ENCODE assay signal across 8 mouse cellular contexts in the genomic region with DNA sequence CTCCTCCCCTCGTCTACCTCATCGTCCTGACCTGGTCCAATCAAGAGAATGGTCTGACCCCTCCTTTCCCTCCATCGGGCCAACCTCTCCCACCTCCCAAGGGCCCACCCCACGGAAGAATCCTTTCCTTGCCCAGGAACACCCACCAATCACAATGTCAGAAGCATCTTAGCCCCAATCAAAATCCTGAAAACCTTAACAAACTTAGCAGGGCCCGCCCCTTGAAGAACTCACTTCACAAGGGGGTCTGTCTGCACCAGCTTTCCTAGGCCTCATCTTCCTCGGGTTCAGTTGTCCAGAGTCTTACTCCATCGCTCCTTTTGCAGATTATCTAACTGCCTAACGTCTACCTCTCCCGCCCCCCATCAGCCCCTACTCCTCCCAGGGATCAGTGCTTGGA. TPM values are rescaled to one million over a fixed set of nuclear protein-coding genes. Genes with fewer than 3 reads are reported as not detected.
A peak's percentile ranks its signal among the peaks of the same experiment; 100 is the strongest.
DNase-seq lines count a peak whose midpoint lies in the region; ATAC-seq and TF ChIP-seq lines count a peak whose summit lies in the region.

No protein-coding gene starts in this region.

- H3K9ac ChIP-seq in kidney, postnatal 0 days (ENCODE audit: low read depth, low read length), result peak overlapping the region; percentile 81; the same call in 1 of the 2 replicates
- peak overlapping the region; percentile 72 for H3K9ac ChIP-seq in hindbrain, embryonic 15.5 days
- peak overlapping the region; percentile 87 for H3K9ac ChIP-seq in midbrain, embryonic 16.5 days (ENCODE audit: low read depth, low read length)

- WGBS in kidney, postnatal 0 days, result 32% methylated on average over 9 of the region's 9 CpGs
- WGBS in hindbrain, embryonic 15.5 days, result 21% methylated on average over 9 of the region's 9 CpGs
- 16% methylated on average over 9 of the region's 9 CpGs for WGBS in midbrain, embryonic 16.5 days

- ATAC-seq in kidney, postnatal 0 days (replicated peaks; ENCODE audit: low FRiP score, low read depth), result no peak
- ATAC-seq in hindbrain, embryonic 15.5 days (ENCODE audit: low FRiP score, low read depth), result peak; percentile 2; the same call in 1 of the 2 replicates
- no peak for ATAC-seq in midbrain, embryonic 16.5 days
- ATAC-seq in monocyte, adult 5-6 weeks (replicated peaks; ENCODE audit: insufficient number of reproducible peaks, low FRiP score, low TSS enrichment, poor library complexity, severe bottlenecking), result no peak

- DNase-seq in kidney, postnatal 0 days (ENCODE audit: low spot score), result peak; percentile 64
- no peak for DNase-seq in kidney, adult 18-20 months
- DNase-seq in embryo, embryonic 11 days, result peak; percentile 40
- no peak for DNase-seq in T-cell, adult 2 months (ENCODE audit: low spot score)
- DNase-seq in thymus, postnatal 4 days, result no peak

- peak overlapping the region; percentile 94; the same call in 1 of the 2 replicates for H3K27ac ChIP-seq in kidney, postnatal 0 days
- peak overlapping the region; percentile 84; the same call in 1 of the 2 replicates for H3K27ac ChIP-seq in hindbrain, embryonic 15.5 days (replicated peaks)
- H3K27ac ChIP-seq in midbrain, embryonic 16.5 days (ENCODE audit: low read length), result no peak overlapping the region

- H3K4me1 ChIP-seq in kidney, postnatal 0 days (replicated peaks; ENCODE audit: insufficient read depth, low read length), result peaks cover 20% of the 10 kb centered on the region
- peaks cover 21% of the 10 kb centered on the region for H3K4me1 ChIP-seq in hindbrain, embryonic 15.5 days (replicated peaks)
- H3K4me1 ChIP-seq in midbrain, embryonic 16.5 days (ENCODE audit: control insufficient read depth, insufficient read depth, low read length), result peaks cover 14% of the 10 kb centered on the region

- peak overlapping the region; percentile 70; the same call in 1 of the 2 replicates for H3K4me3 ChIP-seq in kidney, postnatal 0 days (replicated peaks; ENCODE audit: low read depth, low read length)
- peak overlapping the region; percentile 70 for H3K4me3 ChIP-seq in hindbrain, embryonic 15.5 days
- peak overlapping the region; percentile 83 for H3K4me3 ChIP-seq in midbrain, embryonic 16.5 days (ENCODE audit: low read depth, low read length)

- H3K9me3 ChIP-seq in kidney, postnatal 0 days (replicated peaks; ENCODE audit: low read length), result no peaks in the 10 kb centered on the region
- no peaks in the 10 kb centered on the region for H3K9me3 ChIP-seq in hindbrain, embryonic 15.5 days
- H3K9me3 ChIP-seq in midbrain, embryonic 16.5 days (replicated peaks; ENCODE audit: control insufficient read depth, low read length, poor library complexity, severe bottlenecking), result no peaks in the 10 kb centered on the region

- peak overlapping the region; percentile 83 for H3K4me2 ChIP-seq in kidney, postnatal 0 days (ENCODE audit: low read length)
- H3K4me2 ChIP-seq in hindbrain, embryonic 15.5 days, result peak overlapping the region; percentile 75
- H3K4me2 ChIP-seq in midbrain, embryonic 16.5 days (ENCODE audit: low read length), result peak overlapping the region; percentile 65

- H3K27me3 ChIP-seq in kidney, postnatal 0 days (ENCODE audit: insufficient read depth, low read length), result no peaks in the 10 kb centered on the region
- H3K27me3 ChIP-seq in hindbrain, embryonic 15.5 days, result no peaks in the 10 kb centered on the region
- no peaks in the 10 kb centered on the region for H3K27me3 ChIP-seq in midbrain, embryonic 16.5 days (ENCODE audit: control insufficient read depth, insufficient read depth, low read depth, low read length)

- peaks cover 31% of the 10 kb centered on the region for H3K36me3 ChIP-seq in kidney, postnatal 0 days (ENCODE audit: insufficient read depth, low read length)
- H3K36me3 ChIP-seq in hindbrain, embryonic 15.5 days, result peaks cover 41% of the 10 kb centered on the region
- peaks cover 22% of the 10 kb centered on the region for H3K36me3 ChIP-seq in midbrain, embryonic 16.5 days (ENCODE audit: control insufficient read depth, insufficient read depth, low read length)

- TF ChIP-seq CTCF in kidney, postnatal 0 days (IDR thresholded peaks at IDR 0.05; ENCODE audit: low read depth), result no peak

RNA-seq across cellular contexts. Expression of gene Capns1, which starts 5.6 kb away (rescaled TPM):
- polyA plus RNA-seq in kidney, postnatal 0 days (2015; fragmentation: Nextera tagmentation; extraction: Ambion mirVana), result 121 and 122 TPM in 2 replicates
- 86.4 and 88.3 TPM in 2 replicates for polyA plus RNA-seq in hindbrain, embryonic 15.5 days (2015; fragmentation: Nextera tagmentation; extraction: Ambion mirVana)
- polyA plus RNA-seq in midbrain, embryonic 16.5 days (2015; fragmentation: Nextera tagmentation; extraction: Ambion mirVana), result 64.8 and 65.3 TPM in 2 replicates
- 217 to 229 TPM (median 219 TPM) in 3 replicates for total RNA-seq in monocyte, adult 5-6 weeks (2017)

RNA-seq across cellular contexts. Expression of gene Cox7a1, which starts 9.1 kb away (rescaled TPM):
- polyA plus RNA-seq in kidney, postnatal 0 days (2015; fragmentation: Nextera tagmentation; extraction: Ambion mirVana), result 32.9 and 43.0 TPM in 2 replicates
- 5.2 and 7.1 TPM in 2 replicates for polyA plus RNA-seq in hindbrain, embryonic 15.5 days (2015; fragmentation: Nextera tagmentation; extraction: Ambion mirVana)
- 5.9 and 8.5 TPM in 2 replicates for polyA plus RNA-seq in midbrain, embryonic 16.5 days (2015; fragmentation: Nextera tagmentation; extraction: Ambion mirVana)
- total RNA-seq in monocyte, adult 5-6 weeks (2017), result not detected in 3 replicates

RNA-seq across cellular contexts. Expression of gene Zfp146, which starts 23.5 kb away (rescaled TPM):
- 10.6 and 11.4 TPM in 2 replicates for polyA plus RNA-seq in kidney, postnatal 0 days (2015; fragmentation: Nextera tagmentation; extraction: Ambion mirVana)
- polyA plus RNA-seq in hindbrain, embryonic 15.5 days (2015; fragmentation: Nextera tagmentation; extraction: Ambion mirVana), result 10.5 and 11.6 TPM in 2 replicates
- polyA plus RNA-seq in midbrain, embryonic 16.5 days (2015; fragmentation: Nextera tagmentation; extraction: Ambion mirVana), result 10.8 and 13.4 TPM in 2 replicates
- total RNA-seq in monocyte, adult 5-6 weeks (2017), result 26.9 to 47.7 TPM (median 40.3 TPM) in 3 replicates

RNA-seq across cellular contexts. Expression of gene Polr2i, which starts 38.7 kb away (rescaled TPM):
- 148 and 157 TPM in 2 replicates for polyA plus RNA-seq in kidney, postnatal 0 days (2015; fragmentation: Nextera tagmentation; extraction: Ambion mirVana)
- 176 and 178 TPM in 2 replicates for polyA plus RNA-seq in hindbrain, embryonic 15.5 days (2015; fragmentation: Nextera tagmentation; extraction: Ambion mirVana)
- polyA plus RNA-seq in midbrain, embryonic 16.5 days (2015; fragmentation: Nextera tagmentation; extraction: Ambion mirVana), result 158 and 166 TPM in 2 replicates
- total RNA-seq in monocyte, adult 5-6 weeks (2017), result 29.5 to 52.1 TPM (median 49.3 TPM) in 3 replicates

RNA-seq across cellular contexts. Expression of gene Tbcb, which starts 39.1 kb away (rescaled TPM):
- polyA plus RNA-seq in kidney, postnatal 0 days (2015; fragmentation: Nextera tagmentation; extraction: Ambion mirVana), result 176 and 179 TPM in 2 replicates
- polyA plus RNA-seq in hindbrain, embryonic 15.5 days (2015; fragmentation: Nextera tagmentation; extraction: Ambion mirVana), result 430 and 435 TPM in 2 replicates
- 436 and 442 TPM in 2 replicates for polyA plus RNA-seq in midbrain, embryonic 16.5 days (2015; fragmentation: Nextera tagmentation; extraction: Ambion mirVana)
- total RNA-seq in monocyte, adult 5-6 weeks (2017), result 32.7 to 60.7 TPM (median 37.0 TPM) in 3 replicates

Comparison
In these comparisons a context has a peak if more than half of its experiments do, and no peak if none do; other contexts are left out.
1. DNase-seq: peak in kidney, postnatal 0 days (single experiment) and embryo, embryonic 11 days (single experiment); none in kidney, adult 18-20 months (single experiment), T-cell, adult 2 months (single experiment) and thymus, postnatal 4 days (single experiment).
2. Peak in every context shown above with its lines, with median percentiles within 50 percentile points of each other: H3K4me2 ChIP-seq, H3K4me3 ChIP-seq and H3K9ac ChIP-seq.